Mouse (Mus musculus) right cerebral cortex, postnatal 10 days (tissue): Measurements from ENCODE around the gene Zfp595.
"Not testable (repeated sequence)": the region's sequence is repeated elsewhere in the genome, so short reads cannot be mapped to it uniquely, and the experiment has no call there.

ENCODE experiments used
- DNase-seq, 2 experiments: peaks; one replicate each; pipeline ENCODE4 v3.0.0; 2021; ENCODE audit warnings: low spot score in 2 of 2

The Zfp595 gene

GRCm38 (mm10) chr13:67332019-67332724 lies at the start of gene Zfp595:
TSS of gene Zfp595 (minus strand) at chr13:67332570.
- peak; percentile 81 to 90 for DNase-seq

GRCm38 (mm10) chr13:67376255-67376654 lies 43.9 kb upstream of the Zfp595 start:
- DNase-seq, result not testable (repeated sequence)

GRCm38 (mm10) chr13:67375050-67375911 lies 42.9 kb upstream of the Zfp595 start, which contains the start of the genes Gm28041 and Zfp456:
TSS of gene Gm28041 (minus strand) at chr13:67375733.
TSS of gene Zfp456 (minus strand) at chr13:67375810.
- DNase-seq, result peak; percentile 64 to 67

GRCm38 (mm10) chr13:67360131-67360744 lies 27.9 kb upstream of the Zfp595 start, which contains the start of the genes Gm28044 and Zfp953:
TSS of gene Gm28044 (minus strand) at chr13:67360536.
TSS of gene Zfp953 (minus strand) at chr13:67360605.
- peak; percentile 90 to 93 for DNase-seq

- no peak for DNase-seq
These were observed 19.5 kb upstream of the Zfp595 start for GRCm38 (mm10) chr13:67351854-67352253.

GRCm38 (mm10) chr13:67343422-67343821 lies 11.1 kb upstream of the Zfp595 start:
- no peak for DNase-seq

GRCm38 (mm10) chr13:67332877-67333276 lies 507 bp upstream of the Zfp595 start:
- DNase-seq, result no peak

GRCm38 (mm10) chr13:67306718-67307117 lies 25.7 kb downstream of the Zfp595 start:
- peak in 1 of 2 experiments; percentile 21 for DNase-seq

- DNase-seq, result peak; percentile 92 to 96
These were observed 26.3 kb downstream of the Zfp595 start, which contains the start of gene Zfp457 for GRCm38 (mm10) chr13:67305822-67306672. TSS of gene Zfp457 (minus strand) at chr13:67306485.

- peak; percentile 41 to 44 for DNase-seq
These were observed 54.1 kb downstream of the Zfp595 start, which contains the start of gene Zfp458 for GRCm38 (mm10) chr13:67278314-67278713. TSS of gene Zfp458 (minus strand) at chr13:67278466.

- DNase-seq, result not testable (repeated sequence)
These were observed 62.8 kb downstream of the Zfp595 start for GRCm38 (mm10) chr13:67269383-67270065.

- DNase-seq, result peak; percentile 81 to 89
These were observed 63.6 kb downstream of the Zfp595 start for GRCm38 (mm10) chr13:67268568-67269369.
